Mouse (Mus musculus): Measurements from ENCODE around the gene Cyp4f39. TPM values are rescaled to one million over a fixed set of nuclear protein-coding genes. Genes with fewer than 3 reads are reported as not detected.

The Cyp4f39 gene
- not detected for polyA plus RNA-seq (2017; shearing (Covaris generic))

GRCm38 (mm10) chr17:32452482-32452881, at the start of gene Cyp4f39:
Cyp4f39 (plus strand) TSS chr17:32452723.

DNA sequence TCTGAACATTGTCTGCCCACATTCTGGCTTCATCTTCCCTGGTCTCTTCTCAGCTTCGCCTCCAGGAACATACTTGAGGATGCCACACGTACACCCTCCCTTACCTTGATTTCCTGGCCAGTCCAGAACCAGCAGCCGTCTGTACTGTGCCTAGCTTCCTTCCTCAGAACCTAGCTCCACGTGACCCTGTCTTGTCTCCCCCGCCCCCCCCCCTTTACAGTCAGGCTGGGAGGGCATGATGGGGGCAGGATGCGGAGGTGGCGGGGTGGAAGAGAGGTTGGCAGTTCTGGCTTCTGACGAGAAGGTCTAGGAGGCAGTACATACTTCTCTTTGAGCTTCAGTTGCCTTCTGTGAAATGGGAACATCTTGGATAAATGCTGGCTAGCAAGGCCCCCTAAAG, 49.1 kb upstream of the Cyp4f39 start, which contains the start of gene Rasal3:
TSS of gene Rasal3 (minus strand) at position 167 of the 400 bp plus-strand sequence.

DNA sequence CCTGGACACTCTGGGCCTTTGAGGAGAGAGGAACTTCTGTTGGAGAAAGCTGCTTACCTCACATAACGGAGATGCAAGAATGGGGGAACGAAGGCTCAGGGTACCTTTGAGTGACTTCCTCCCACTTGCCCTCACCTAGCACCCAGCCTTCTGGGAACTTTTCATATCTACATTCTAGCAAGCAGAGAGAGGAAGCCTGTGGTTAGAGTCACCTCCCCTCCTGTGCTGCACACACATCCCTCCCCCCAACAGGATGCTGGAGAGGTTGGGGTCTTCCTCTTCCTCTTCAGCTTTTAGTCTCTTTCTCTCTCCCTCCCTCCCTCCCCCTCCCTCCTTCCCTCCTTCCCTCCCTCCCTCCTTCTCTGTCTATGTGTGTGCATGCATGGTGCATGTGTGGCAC, 28.5 kb upstream of the Cyp4f39 start, which contains the start of gene Pglyrp2:
TSS of gene Pglyrp2 (minus strand) at position 134 of the 400 bp plus-strand sequence.

DNA sequence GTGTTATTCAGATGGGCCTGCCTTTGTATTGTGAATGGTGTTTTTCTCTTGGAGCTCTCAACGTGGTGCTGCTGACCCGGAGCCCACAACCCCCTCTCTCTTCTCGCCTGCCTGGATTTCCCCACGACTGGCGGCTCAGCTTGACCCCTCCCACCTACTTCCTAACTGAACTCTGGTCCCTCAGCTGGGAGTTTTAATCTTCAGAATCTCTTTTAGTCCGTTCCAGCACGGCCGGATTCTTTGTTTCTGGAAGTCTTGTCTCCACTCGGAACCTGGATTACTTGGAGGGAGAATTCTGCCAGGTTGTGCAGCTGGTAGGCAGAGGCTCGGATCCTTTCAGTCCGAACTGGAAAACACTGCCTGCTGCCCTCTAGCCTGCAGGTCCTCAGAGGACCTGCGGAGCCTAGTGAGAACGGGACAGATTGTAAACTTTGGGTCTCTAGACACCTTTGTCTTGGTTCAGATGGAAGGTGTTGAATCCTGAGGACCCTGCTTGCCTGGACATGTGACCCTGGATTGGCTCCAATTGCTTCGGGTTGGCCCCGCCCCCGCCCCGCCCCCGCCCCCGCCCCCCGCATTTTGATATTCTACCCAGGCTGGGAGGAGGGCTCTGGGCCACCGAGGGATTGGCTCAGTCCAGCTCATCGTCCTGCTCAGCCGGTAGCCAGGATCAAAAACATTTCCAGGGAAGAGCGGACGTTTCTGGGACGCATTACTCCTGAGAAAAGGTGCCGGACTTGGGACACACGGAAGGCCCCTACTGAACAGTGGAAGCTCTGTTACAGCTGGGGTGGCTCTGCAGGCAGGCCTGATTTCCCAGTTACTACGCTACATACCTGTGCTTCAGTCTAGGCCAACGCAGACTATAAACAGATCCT, 53.6 kb downstream of the Cyp4f39 start, which contains the start of gene Cyp4f17:
TSS of gene Cyp4f17 (plus strand) at position 200 of the 878 bp plus-strand sequence.

GRCm38 (mm10) chr17:32536051-32536866, 83.7 kb downstream of the Cyp4f39 start, which contains the start of gene Cyp4f16:
Cyp4f16 (plus strand) TSS chr17:32536558.

Other genes starting within 250 kb of the Cyp4f39 start
- gene Brd4, start 168.0 kb upstream of the Cyp4f39 start, polyA plus RNA-seq (2017; shearing (Covaris generic)): 243 TPM
- gene Akap8, start 131.5 kb upstream of the Cyp4f39 start, polyA plus RNA-seq (2017; shearing (Covaris generic)): 203 TPM
- gene Akap8l, start 102.1 kb upstream of the Cyp4f39 start, polyA plus RNA-seq (2017; shearing (Covaris generic)): 177 TPM
- 19.3 TPM for gene Wiz, start 63.3 kb upstream of the Cyp4f39 start, polyA plus RNA-seq (2017; shearing (Covaris generic))
- gene Rasal3, start 49.1 kb upstream of the Cyp4f39 start, polyA plus RNA-seq (2017; shearing (Covaris generic)): 514 TPM
- 38.2 TPM for gene Pglyrp2, start 28.6 kb upstream of the Cyp4f39 start, polyA plus RNA-seq (2017; shearing (Covaris generic))
- 0.94 TPM for gene Cyp4f17, start 53.3 kb downstream of the Cyp4f39 start, polyA plus RNA-seq (2017; shearing (Covaris generic))
- 12.8 TPM for gene Cyp4f16, start 83.8 kb downstream of the Cyp4f39 start, polyA plus RNA-seq (2017; shearing (Covaris generic))
- not detected for gene Cyp4f37, start 168.6 kb downstream of the Cyp4f39 start, polyA plus RNA-seq (2017; shearing (Covaris generic))
- not detected for gene Cyp4f40, start 206.2 kb downstream of the Cyp4f39 start, polyA plus RNA-seq (2017; shearing (Covaris generic))
- gene Cyp4f15, start 232.9 kb downstream of the Cyp4f39 start, polyA plus RNA-seq (2017; shearing (Covaris generic)): not detected

Data from effector memory CD4-positive, alpha-beta T cell, adult 5 months (primary cell).